Mouse (Mus musculus): ENCODE data around the gene Rftn1. TPM values are rescaled to one million over a fixed set of nuclear protein-coding genes. Genes with fewer than 3 reads are reported as not detected.

Gene Rftn1
- polyA plus RNA-seq, 1 experiment, result 67.4 TPM

GRCm38 (mm10) chr17:50098297-50098696 is 92.2 kb downstream of the Rftn1 start:
- WGBS, result 75% methylated on average over 6 of the region's 6 CpGs
- DNase-seq (ENCODE audit: low read depth in 1 of 2, low spot score in 2 of 2), result no peak
- Histone ChIP-seq H3K27me3 (ENCODE audit: control insufficient read depth, insufficient read depth, low read length) (no peaks in the 10 kb centered on the region), H3K36me3 (ENCODE audit: control insufficient read depth, insufficient read depth, low read length) (peaks cover 2% of the 10 kb centered on the region; the same call in 1 of the 2 replicates), H3K4me1 (ENCODE audit: control insufficient read depth, insufficient read depth, insufficient read length) (peaks cover 30% of the 10 kb centered on the region), H3K4me3 (ENCODE audit: extremely low read depth, insufficient read depth, insufficient read length) (no peak overlapping the region), H3K27ac (ENCODE audit: insufficient read depth, low read length) (peak overlapping the region; percentile 24)
- TF ChIP-seq CTCF (IDR thresholded peaks at IDR 0.05; ENCODE audit: extremely low read depth, insufficient read depth, insufficient read length, insufficient replicate concordance) (no peak), POLR2A (IDR thresholded peaks at IDR 0.05; ENCODE audit: low read depth, low read length) (no peak)

DNA sequence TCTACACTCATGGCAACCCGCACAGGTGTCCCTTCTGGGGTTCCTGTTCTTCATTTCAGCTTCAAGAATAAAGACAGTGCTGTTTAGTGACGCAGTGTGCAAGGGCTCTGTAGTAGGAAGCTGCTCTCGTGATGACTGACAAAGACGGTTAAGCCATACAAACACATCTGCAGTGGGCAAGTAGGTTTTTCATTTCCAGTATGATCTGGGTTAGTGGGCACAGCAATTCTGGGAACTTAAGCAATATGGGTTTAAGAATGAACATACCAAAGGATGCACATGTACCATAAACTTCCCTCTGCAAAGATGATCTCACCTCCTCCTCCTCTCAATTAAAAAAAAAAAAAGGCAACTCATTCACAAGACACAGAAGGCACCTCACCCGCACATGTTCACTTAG is 92.6 kb downstream of the Rftn1 start:
- H3K27me3 ChIP-seq (ENCODE audit: control insufficient read depth, insufficient read depth, low read length), result no peaks in the 10 kb centered on the region
- H3K27ac ChIP-seq (ENCODE audit: insufficient read depth, low read length), result peak overlapping the region; percentile 30
- TF ChIP-seq POLR2A (IDR thresholded peaks at IDR 0.05; ENCODE audit: low read depth, low read length) (no peak), CTCF (IDR thresholded peaks at IDR 0.05; ENCODE audit: extremely low read depth, insufficient read depth, insufficient read length, insufficient replicate concordance) (no peak)
- H3K4me3 ChIP-seq (ENCODE audit: extremely low read depth, insufficient read depth, insufficient read length), result no peak overlapping the region
- H3K36me3 ChIP-seq (ENCODE audit: control insufficient read depth, insufficient read depth, low read length), result peaks cover 2% of the 10 kb centered on the region; the same call in 1 of the 2 replicates
- 27% methylated on average over 5 of the region's 5 CpGs for WGBS
- H3K4me1 ChIP-seq (ENCODE audit: control insufficient read depth, insufficient read depth, insufficient read length), result peaks cover 33% of the 10 kb centered on the region
- peak in 1 of 2 experiments; percentile 51 for DNase-seq (ENCODE audit: low read depth in 1 of 2, low spot score in 2 of 2)

DNA sequence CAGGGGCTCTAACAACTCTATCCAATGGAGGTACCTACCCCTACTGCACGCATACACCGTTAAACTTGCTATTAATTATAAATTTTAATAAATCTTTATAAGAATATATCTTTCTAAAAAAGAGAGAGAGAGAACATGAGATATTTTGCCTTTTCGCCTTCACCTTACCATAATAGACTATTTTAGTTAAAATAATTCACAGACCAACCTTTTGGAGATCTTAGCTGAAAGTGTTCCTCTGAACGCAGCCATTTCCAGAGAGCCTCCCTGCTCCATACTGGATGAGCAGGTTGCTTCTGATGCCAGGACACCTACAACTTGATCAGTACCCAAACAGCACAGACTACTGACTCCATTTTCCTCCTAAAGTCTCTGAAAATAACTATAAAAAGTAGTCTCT is 94.2 kb downstream of the Rftn1 start:
- TF ChIP-seq CTCF (IDR thresholded peaks at IDR 0.05; ENCODE audit: extremely low read depth, insufficient read depth, insufficient read length, insufficient replicate concordance), result no peak
- no peak for TF ChIP-seq POLR2A (IDR thresholded peaks at IDR 0.05; ENCODE audit: low read depth, low read length)
- Histone ChIP-seq H3K4me1 (ENCODE audit: control insufficient read depth, insufficient read depth, insufficient read length) (peaks cover 34% of the 10 kb centered on the region), H3K27me3 (ENCODE audit: control insufficient read depth, insufficient read depth, low read length) (no peaks in the 10 kb centered on the region), H3K27ac (ENCODE audit: insufficient read depth, low read length) (no peak overlapping the region), H3K36me3 (ENCODE audit: control insufficient read depth, insufficient read depth, low read length) (no peaks in the 10 kb centered on the region; the same call in 1 of the 2 replicates), H3K4me3 (ENCODE audit: extremely low read depth, insufficient read depth, insufficient read length) (no peak overlapping the region)
- no peak for DNase-seq (ENCODE audit: low read depth in 1 of 2, low spot score in 2 of 2)
- WGBS, result 93% methylated on average over 4 of the region's 4 CpGs

GRCm38 (mm10) chr17:50094596-50094995 is 95.9 kb downstream of the Rftn1 start:
- H3K27ac ChIP-seq (ENCODE audit: insufficient read depth, low read length), result peak overlapping the region; percentile 86
- H3K36me3 ChIP-seq (ENCODE audit: control insufficient read depth, insufficient read depth, low read length), result no peaks in the 10 kb centered on the region
- H3K4me1 ChIP-seq (ENCODE audit: control insufficient read depth, insufficient read depth, insufficient read length), result peaks cover 34% of the 10 kb centered on the region
- no peak for TF ChIP-seq POLR2A (IDR thresholded peaks at IDR 0.05; ENCODE audit: low read depth, low read length)
- no peak overlapping the region for H3K4me3 ChIP-seq (ENCODE audit: extremely low read depth, insufficient read depth, insufficient read length)
- DNase-seq (ENCODE audit: low read depth in 1 of 2, low spot score in 2 of 2), result peak; percentile 30 to 52
- H3K27me3 ChIP-seq (ENCODE audit: control insufficient read depth, insufficient read depth, low read length), result no peaks in the 10 kb centered on the region

DNA sequence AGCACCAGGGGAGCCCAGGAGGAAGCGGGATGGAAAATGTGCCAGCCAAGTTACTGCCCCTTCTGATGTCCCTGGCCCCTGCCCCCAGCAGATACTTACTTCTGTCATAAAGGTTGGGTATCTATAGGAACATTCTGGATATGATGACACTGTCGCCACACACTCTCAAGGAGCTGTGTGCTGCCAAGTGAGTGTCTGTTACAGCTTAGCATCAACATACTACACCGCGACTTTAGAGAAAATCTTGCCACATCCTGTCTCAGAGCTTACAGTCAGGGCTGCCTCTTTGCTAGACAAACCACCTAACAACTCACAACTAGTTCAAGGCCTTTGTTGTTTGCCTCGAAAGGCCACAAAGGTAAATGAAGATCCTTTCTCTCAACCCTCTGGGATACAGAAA is 96.4 kb downstream of the Rftn1 start:
- Histone ChIP-seq H3K27ac (ENCODE audit: insufficient read depth, low read length) (peak overlapping the region; percentile 86), H3K4me3 (ENCODE audit: extremely low read depth, insufficient read depth, insufficient read length) (no peak overlapping the region), H3K36me3 (ENCODE audit: control insufficient read depth, insufficient read depth, low read length) (no peaks in the 10 kb centered on the region), H3K27me3 (ENCODE audit: control insufficient read depth, insufficient read depth, low read length) (no peaks in the 10 kb centered on the region), H3K4me1 (ENCODE audit: control insufficient read depth, insufficient read depth, insufficient read length) (peaks cover 34% of the 10 kb centered on the region)
- TF ChIP-seq POLR2A (IDR thresholded peaks at IDR 0.05; ENCODE audit: low read depth, low read length) (no peak), CTCF (IDR thresholded peaks at IDR 0.05; ENCODE audit: extremely low read depth, insufficient read depth, insufficient read length, insufficient replicate concordance) (no peak)
- WGBS, result 40% methylated on average over 5 of the region's 5 CpGs
- DNase-seq (ENCODE audit: low read depth in 1 of 2, low spot score in 2 of 2), result peak in 1 of 2 experiments; percentile 57

- H3K4me1 ChIP-seq (ENCODE audit: control insufficient read depth, insufficient read depth, insufficient read length), result peaks cover 34% of the 10 kb centered on the region
- WGBS, result 70% methylated on average over 3 of the region's 3 CpGs
- no peak overlapping the region for H3K4me3 ChIP-seq (ENCODE audit: extremely low read depth, insufficient read depth, insufficient read length)
- no peaks in the 10 kb centered on the region for H3K36me3 ChIP-seq (ENCODE audit: control insufficient read depth, insufficient read depth, low read length)
- no peak for DNase-seq (ENCODE audit: low read depth in 1 of 2, low spot score in 2 of 2)
- H3K27ac ChIP-seq (ENCODE audit: insufficient read depth, low read length), result peak overlapping the region; percentile 71
- H3K27me3 ChIP-seq (ENCODE audit: control insufficient read depth, insufficient read depth, low read length), result no peaks in the 10 kb centered on the region
- TF ChIP-seq POLR2A (IDR thresholded peaks at IDR 0.05; ENCODE audit: low read depth, low read length) (no peak), CTCF (IDR thresholded peaks at IDR 0.05; ENCODE audit: extremely low read depth, insufficient read depth, insufficient read length, insufficient replicate concordance) (no peak)
Measured at GRCm38 (mm10) chr17:50093356-50093755, 97.1 kb downstream of the Rftn1 start.

DNA sequence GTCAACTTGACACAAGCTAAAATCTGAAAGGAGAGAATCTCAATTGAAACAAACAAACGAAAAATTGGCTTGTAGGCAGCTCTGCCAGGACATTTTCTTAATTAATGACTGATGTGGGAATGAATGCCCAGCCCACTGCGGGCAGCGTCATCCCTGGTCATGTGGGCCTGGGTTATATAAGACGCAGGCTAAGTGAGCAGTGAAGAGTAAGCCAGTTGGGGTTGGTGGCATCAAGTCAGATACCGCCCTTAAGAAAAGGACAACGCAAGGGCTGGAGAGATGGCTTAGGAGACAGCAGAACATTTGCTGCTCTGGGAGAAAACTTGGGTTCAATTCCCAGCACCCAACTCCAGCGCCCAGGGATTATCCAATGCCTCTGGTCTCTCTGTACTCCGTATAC is 97.6 kb downstream of the Rftn1 start:
- Histone ChIP-seq H3K4me1 (ENCODE audit: control insufficient read depth, insufficient read depth, insufficient read length) (peaks cover 30% of the 10 kb centered on the region), H3K36me3 (ENCODE audit: control insufficient read depth, insufficient read depth, low read length) (no peaks in the 10 kb centered on the region), H3K4me3 (ENCODE audit: extremely low read depth, insufficient read depth, insufficient read length) (no peak overlapping the region), H3K27ac (ENCODE audit: insufficient read depth, low read length) (peak overlapping the region; percentile 58), H3K27me3 (ENCODE audit: control insufficient read depth, insufficient read depth, low read length) (no peaks in the 10 kb centered on the region)
- no peak for DNase-seq (ENCODE audit: low read depth in 1 of 2, low spot score in 2 of 2)
- WGBS, result 91% methylated on average over 8 of the region's 8 CpGs
- TF ChIP-seq POLR2A (IDR thresholded peaks at IDR 0.05; ENCODE audit: low read depth, low read length) (no peak), CTCF (IDR thresholded peaks at IDR 0.05; ENCODE audit: extremely low read depth, insufficient read depth, insufficient read length, insufficient replicate concordance) (no peak)

Data from spleen, adult 2 months (tissue).